Mouse (Mus musculus): Measurements from ENCODE around the gene Ccdc6.

The Ccdc6 gene

DNA sequence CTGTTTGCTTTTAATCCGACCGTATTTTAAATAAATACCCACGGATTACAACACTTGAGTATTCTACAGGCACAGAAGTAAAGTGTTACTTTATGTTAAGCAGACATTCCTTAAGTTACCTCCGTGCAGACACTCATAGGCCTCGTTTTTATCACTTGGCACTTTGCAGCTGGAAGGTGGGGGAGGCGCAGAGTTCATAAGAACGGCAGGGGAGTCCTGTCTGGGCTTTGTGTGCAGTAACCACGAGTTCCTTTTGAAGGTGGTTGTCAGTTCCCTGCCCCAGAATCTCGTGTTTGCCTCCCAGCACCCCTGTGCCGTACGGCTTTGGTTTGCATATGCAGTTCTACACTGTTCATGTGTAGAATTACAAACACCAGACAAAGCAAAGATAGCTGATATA, 70.7 kb downstream of the Ccdc6 start:
- DNase-seq (ENCODE audit: low spot score in 2 of 2): no peak

DNA sequence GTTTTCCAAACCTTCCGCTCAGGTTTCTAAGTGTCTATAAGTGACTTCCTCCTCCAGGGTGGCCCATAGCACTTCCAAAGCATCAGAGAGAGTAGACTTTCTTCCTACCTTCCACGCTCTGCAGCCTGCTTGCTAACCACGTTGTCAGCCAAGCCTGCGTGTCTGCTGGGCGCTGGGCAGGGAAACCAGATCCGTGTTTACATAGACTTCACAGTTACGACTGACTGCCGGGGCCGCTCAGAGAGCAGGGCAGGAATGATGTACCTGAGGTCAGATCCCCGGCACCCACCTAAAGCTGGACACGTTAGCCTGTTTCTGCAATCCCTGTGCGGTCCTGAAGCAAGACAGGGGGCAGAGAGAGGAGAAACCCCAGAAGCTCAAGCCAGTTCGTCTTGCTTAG, 71.5 kb downstream of the Ccdc6 start:
- no peak for DNase-seq (ENCODE audit: low spot score in 2 of 2)

DNA sequence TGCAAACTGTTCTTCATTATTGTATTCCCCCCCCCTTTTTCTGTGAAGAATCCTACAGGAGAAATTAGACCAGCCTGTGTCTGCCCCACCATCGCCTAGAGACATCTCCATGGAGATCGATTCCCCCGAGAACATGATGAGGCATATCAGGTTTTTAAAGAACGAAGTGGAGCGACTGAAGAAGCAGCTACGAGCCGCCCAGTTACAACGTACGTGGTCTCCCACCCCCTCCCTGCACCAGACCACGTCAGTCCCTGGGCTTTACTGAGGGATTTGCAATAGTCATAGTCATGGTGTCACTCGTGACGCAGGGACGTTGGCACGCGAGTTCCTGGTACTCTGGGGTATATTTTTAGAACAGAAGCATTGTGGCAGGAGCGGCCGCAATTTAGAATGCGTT, 72.1 kb downstream of the Ccdc6 start:
- DNase-seq (ENCODE audit: low spot score in 2 of 2): peak in 1 of 2 experiments; percentile 65

DNA sequence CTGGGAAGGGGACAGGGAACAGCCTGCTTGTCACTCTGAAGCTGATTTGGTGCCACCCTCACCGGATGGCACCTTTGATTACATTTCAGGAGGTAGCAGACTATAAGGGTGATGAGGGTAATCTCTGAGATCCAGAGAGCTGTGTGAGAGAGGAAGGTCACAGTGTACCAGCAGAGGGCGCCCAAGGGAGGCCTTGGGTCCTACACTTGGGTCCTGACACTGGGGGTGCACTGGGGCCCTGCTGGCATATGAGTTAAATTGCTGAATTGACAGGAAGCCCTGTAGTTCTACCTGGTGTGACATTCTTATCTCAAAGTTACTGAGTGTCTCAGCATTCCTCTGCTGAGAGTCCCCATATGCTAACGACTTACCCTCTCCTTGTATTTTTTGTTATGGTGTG, 76.4 kb downstream of the Ccdc6 start:
- DNase-seq (ENCODE audit: low spot score in 2 of 2): peak; percentile 51 to 52

DNA sequence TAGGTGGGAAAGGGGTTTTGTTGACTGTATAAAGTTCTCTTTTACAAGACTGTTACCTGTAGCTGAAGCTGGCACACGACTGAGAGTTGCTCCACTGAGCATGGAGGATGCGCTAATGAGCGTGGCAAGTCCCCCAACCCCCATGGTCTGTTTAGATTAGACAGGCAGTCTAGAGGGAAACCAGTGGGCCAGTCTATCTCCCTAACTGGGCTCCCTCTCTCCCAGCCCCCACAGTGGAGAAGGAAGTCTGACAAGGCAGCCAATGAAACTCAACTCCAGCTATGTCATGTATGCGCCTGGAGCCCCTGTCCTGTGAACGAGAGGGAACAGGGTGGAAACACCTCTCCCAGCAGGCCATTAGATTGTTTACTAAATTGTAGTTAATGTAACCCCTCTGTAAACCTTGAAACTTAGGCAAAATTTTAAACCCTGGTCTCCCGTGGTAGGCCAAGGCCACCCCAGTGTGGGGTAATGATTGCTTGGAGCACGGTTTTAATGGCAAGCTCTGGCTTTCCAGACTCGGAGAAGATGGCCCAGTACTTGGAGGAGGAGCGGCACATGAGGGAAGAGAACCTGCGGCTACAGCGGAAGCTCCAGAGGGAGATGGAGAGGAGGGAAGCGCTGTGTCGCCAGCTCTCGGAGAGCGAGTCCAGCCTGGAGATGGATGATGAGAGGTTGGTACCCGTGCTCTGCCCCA, 77.7 kb downstream of the Ccdc6 start:
- no peak for DNase-seq (ENCODE audit: low spot score in 2 of 2)

DNA sequence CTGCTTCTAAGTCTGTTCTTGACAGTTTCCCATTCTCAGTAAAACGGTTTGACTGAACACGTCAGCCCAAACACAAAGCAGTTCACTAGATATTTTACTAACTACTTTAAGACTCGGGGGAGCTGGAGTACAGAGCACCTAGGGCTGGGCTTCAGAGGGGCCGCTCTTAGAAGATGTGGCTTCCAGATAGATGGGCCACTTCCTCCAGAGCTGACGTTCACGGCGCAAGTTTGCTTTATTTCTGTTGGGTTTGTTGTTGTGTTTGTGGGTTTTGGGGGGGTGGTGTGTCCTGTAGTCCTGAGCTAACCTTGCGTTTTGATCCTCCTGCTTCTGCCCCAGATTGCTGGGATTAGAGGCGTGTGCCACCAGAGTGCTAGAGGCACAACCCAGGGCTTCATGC, 83.8 kb downstream of the Ccdc6 start:
- DNase-seq (ENCODE audit: low spot score in 2 of 2): no peak

DNA sequence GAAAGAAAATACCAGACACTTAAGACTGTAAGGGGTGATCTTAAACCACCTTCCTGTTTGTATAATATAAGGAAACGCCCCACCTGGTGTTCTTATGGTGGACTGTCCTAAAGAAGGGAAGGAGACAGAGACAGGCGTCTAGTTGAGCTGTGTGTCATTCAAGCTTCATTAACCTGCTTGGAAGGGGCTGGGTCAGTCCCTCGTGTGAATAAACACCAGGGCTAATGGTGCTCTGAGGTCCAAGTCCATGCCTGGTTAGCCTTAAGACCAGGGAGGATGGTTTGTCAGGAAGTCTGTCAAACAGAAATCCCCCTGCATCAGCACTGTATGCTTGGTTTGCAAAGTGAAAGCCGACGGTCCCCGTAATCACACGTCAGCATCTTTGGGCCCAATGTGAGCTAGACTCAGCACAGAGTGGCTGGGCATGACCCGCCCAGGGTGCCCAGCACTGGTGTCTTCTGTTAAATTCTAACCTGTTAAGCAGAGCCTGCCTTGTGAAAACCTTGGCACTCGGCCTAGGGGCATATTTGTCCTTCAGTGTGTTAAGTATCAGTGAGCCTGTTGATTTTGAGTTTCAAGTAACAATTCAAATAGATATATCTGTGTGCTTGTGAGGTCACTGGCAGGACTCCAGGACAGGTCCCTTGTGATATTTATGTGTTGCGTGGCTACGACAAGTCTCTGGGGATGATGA, 84.5 kb downstream of the Ccdc6 start:
- DNase-seq (ENCODE audit: low spot score in 2 of 2): no peak

DNA sequence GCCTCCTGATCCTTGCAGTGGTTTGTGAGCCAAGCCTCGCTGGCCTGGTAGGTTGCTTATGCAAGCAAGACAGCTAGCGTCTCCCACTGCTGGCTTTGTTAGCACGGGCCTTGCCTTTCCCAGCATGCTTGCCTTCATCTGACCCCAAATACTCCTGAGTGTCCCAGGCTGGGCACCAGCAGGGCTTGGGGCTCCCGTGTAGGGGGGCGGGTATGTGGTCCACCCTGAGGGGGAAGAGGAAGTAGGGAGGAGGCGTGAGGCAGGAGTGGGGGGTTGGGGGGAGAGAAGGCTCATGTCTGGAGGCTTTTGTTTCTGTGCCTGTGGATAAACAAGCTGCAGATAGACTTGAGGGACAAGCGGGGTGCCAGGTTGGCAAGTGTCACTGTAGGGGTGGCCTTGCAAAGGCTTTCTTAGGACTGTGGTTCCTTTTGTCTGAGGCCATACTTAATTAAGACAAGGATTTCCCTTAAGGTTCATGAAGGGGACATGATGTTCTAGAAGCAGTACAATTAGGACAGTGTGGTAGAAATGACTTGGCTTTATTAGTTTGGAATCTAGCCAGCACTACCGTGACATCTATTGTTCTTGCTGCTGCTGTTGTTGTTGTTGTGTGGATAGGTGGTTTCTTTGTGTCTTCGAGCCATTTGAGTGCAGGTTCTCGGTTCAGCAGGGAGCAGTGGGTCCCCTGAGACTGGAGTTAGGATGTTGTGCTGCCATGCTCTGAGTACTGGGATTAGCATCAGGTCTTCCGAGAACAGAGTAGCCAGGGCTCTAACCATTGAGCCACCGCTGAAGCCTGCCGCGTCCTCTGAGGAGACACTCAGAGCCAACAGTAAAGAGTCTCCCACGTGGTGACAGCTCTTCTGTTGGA, 86.5 kb downstream of the Ccdc6 start:
- no peak for DNase-seq (ENCODE audit: low spot score in 2 of 2)

DNA sequence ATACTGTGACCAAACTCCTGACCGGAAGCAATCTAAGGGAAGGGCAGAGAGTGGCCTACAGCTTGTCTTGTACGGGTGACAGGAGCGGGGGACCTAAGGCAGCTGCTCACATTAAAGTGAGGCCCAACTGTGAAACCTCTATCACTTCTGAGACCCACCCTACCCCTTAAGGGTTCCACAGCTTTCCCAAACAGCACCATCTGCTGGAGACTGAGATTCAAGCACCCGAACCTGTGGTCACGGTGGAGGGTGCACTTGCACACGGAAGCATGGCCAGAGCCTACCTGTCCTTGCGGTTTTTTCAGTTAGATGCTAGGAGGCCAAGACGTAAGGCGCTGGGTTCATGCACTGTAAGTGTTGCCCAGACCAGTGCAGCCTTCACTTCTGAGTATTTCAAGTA, 89.2 kb downstream of the Ccdc6 start:
- DNase-seq (ENCODE audit: low spot score in 2 of 2): peak in 1 of 2 experiments; percentile 31

DNA sequence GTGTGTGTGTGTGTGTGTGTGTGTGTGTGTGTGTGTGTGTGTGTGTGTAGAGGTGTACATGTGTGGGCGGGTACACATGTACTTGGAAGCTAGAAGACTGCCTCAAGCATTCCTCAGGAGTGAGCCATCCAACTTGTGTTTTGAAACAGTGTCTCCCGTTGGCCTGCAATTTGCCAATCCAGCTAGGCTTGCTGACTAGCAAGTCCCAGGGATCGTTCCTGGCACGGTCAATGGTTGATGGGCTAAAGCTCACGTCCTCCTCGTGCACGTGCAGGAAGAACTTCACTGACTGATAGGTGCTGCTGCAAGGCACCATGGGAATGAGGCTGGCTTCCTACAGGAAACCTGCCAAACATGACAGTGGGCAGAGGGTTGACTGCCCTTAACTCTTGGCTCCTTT, 89.7 kb downstream of the Ccdc6 start:
- DNase-seq (ENCODE audit: low spot score in 2 of 2): no peak

DNA sequence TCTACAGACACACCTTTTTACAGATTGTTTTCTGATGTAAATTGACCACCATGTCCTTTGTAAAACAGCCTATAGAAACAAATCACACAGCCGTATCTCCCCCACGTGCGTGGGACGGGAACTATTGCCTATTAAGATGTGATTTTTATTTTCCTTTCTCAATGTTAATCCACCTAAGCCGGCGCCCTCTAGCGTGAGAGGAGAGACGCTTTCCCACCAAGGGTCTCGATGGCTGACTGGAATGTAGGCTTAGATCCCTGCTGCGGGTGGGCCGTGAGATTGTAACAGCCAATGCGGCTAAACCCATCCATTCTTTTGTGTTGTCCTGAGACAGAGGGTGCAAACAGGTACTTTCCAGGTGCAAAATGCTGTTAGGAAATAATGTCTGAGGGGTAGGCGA, 92.9 kb downstream of the Ccdc6 start:
- no peak for DNase-seq (ENCODE audit: low spot score in 2 of 2)

DNA sequence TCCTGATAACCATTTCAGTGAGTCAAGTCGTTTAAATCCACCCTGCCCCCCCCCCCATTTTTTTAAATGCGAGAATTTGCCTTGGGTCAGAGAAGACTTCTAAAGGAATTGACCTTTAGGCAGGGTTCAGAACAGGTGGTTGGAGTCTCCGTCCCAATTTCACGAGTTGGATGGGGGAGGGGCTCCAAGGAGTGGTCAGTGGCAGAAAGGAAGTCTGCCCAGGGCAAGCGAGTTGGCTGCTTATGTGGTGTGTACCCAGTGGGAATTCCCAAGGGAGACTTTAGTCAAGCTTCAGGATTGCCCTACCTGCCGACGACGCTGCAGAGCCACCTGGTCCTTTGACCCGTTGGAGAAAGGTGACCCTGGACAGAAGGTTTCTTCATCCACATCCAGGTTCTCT, 97.4 kb downstream of the Ccdc6 start:
- DNase-seq (ENCODE audit: low spot score in 2 of 2): no peak

DNA sequence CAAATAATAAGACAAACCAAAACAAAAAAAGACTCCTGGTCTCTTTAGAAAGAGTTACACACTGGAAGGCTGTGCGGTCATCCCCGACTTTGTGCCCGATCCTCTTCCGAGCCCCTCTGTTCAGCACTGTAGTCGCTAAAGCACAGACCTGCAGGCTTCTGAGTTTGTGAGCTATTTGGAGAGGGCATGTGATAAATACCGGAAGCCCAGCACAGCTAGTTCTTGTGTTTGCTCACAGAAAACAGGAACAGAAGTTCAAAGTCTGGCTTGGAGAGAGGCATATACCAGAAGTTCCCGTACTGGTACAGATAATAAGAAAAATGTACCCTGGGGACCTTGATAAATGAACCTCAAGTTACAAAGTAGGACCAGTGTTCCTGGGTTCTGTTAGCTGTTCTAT, 98.4 kb downstream of the Ccdc6 start:
- no peak for DNase-seq (ENCODE audit: low spot score in 2 of 2)

DNA sequence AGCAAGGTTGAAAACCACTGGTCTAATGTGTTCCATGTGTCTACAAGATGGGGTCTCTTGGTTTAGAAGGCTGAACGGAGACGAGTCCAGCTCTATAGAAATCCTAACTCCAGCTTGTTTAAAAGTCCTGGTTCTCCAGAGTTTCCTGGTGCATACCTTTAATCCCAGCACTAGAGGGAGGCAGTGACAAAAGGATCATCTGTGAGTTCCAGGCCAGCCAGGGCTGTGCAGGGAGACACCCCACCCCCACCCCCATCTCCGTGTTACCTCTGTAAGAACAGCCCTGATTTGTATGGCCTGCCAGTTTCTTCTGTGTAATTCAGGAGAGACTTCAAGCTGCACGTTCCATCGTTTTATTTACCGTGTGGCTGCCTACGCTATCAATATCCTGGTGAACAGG, 98.9 kb downstream of the Ccdc6 start:
- DNase-seq (ENCODE audit: low spot score in 2 of 2): no peak

DNA sequence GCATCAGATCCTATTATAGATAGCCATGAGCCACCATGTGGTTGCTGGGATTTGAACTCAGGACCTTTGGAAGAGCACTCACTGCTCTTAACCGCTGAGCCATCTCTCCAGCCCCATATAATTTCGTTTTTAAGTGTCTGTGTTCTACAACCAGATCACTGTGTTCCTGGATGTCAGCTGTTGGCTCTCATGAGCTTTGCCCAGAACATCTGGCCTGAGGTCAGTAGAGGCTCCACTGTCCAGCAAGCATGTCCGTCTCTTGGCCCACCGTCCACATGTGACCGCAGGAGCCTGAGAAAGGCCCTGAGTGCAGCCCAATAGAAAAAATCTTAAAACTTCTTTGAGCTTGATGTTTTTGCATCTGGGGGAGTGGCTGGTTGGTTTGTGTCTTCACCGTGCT, 99.7 kb downstream of the Ccdc6 start:
- DNase-seq (ENCODE audit: low spot score in 2 of 2): no peak

DNA sequence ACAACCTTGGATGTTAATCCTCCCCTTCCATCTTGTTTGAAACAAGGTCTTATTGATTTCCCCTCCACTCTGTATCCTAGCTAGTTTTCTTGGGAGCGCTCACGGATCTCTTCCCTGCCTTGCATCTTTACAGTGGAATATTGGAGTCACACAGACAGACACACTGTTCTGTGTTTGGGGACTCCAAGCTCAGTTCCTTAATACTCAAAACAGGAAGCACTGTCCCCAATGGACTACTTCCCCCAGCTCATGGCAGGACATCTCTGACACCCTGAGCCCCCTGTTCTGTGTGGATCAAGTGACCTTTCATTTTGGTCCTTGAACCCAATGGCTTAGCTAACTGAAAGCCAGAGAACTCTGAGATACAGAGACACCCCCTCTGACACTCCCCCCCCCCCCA, 100.7 kb downstream of the Ccdc6 start:
- no peak for DNase-seq (ENCODE audit: low spot score in 2 of 2)

DNA sequence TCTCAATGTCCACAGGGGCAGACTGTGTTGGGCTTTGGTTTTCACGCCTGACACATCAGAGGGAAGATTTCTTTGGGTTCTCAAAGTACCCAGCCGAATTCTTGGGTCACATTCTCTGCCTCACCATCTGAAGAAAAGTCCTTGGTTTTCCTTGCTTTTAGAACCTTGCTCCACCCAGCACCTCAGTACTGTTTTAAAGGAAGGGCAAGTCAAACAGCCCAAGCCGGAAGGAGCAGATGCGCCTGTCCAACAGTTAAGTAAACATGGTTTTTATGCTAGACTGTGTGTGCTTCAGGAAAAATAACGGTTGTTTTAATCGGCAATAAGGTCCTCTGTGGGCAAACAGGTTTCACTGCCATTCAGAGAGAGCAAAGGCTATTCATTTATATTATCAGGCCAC, 101.1 kb downstream of the Ccdc6 start:
- DNase-seq (ENCODE audit: low spot score in 2 of 2): no peak

DNA sequence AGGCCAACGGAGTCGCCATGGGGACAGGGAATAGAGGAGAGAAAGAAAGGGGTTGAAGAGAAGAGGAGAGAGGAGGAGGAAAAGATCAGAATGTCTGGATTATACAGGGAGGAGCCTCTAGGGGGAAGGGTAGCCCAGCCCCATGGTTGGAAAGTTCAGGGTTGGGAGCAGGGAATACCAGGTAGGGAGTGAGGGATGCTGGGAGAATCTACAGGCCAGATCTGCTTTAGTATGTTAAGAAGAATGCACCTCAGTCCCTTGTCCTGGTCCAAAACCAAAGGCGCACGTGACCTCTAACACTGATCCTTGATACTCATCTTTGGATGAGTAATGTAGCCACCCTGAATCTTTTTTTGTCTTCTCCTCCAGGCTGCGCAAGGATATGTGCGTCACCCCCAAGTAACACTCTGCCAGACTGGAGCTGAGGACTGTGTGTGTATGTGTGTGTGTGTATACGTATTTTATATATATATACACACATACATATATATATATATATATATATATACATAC, 102.1 kb downstream of the Ccdc6 start:
- DNase-seq (ENCODE audit: low spot score in 2 of 2): no peak

DNA sequence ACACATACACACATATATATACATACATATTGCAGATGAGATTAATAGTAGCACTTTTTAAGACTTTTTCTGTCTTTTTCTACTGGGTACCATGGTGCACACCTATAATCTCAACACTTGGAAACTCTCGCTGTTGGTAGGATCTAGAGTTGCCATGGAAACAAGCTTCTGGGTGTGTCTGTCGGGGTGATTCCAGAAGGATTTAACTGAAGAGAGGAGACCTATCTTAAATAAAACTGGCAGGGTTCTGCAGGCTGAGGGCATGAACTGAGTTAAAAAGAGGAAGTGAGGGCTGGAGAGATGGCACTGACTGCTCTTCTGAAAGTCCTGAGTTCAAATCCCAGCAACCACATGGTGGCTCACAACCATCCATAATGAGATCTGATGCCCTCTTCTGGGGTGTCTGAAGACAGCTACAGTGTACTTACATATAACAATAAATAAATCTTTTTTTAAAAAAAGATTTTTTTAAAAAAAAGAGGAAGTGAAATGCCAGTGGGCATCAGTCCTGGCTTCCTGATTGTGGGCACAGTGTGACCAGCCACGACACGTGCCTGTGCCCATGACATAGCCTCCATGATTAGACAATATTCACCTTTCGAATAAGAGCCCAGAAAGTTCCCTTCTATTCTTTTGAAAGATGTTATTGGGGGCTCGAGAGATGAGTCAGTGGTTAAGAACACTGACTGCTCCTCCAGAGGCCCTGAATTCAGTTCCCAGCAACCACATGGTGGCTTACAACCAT, 102.7 kb downstream of the Ccdc6 start:
- DNase-seq (ENCODE audit: low spot score in 2 of 2): no peak

DNA sequence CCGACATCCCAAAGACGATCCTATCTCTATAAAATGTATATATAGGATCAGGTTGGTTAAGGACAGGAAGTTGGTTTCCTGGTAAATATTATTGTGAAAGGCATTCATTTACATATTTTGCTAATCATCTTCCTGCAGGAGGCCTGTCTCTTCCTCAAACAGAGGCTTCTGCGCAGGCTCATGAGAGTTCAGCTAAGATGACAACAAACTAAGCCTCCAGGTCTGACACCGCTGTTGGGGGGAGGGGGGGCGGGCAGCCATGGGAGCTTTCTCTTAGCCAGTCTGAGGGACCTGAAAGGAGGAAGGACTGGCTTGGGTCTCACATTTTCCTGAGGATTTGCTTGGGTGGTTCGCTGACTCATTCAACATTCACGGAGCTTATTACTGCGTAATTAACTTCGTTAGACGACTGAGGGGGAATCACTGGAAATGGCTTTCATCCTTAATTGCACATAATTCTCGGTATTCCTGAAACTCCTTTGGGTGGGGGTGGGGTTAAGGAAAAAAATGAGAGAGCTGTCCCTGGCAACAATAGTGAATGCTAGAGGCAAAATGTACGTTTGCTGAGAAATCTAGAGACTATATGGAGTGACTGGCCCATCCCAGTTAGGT, 104.1 kb downstream of the Ccdc6 start:
- no peak for DNase-seq (ENCODE audit: low spot score in 2 of 2)

Measured in frontal cortex, postnatal 36 days (tissue).